Mouse (Mus musculus) left cerebral cortex, postnatal 25 days (tissue): Measurements from ENCODE around the gene Dtwd1. TPM values are rescaled to one million over a fixed set of nuclear protein-coding genes. Genes with fewer than 3 reads are reported as not detected.
"Not testable (repeated sequence)": the region's sequence is repeated elsewhere in the genome, so short reads cannot be mapped to it uniquely, and the experiment has no call there.

ENCODE experiments used
- DNase-seq, 2 experiments: peaks; one replicate each; pipeline ENCODE4 v3.0.0; 2022; ENCODE audit warnings: low spot score in 2 of 2, mixed read lengths in 1 of 2
- intact Hi-C: fragments of 180-260 bp; cut with DNase I; formaldehyde crosslinking; loops from one replicate; pipeline ENCODE4 v1.15.1; 2025
- total RNA-seq, 2 experiments: library from RNA; stranded (reverse); gene quantifications; 2 replicates each; pipeline ENCODE4 v1.2.3; 2021

The Dtwd1 gene
- total RNA-seq = 10 to 100 TPM; 11.1 to 11.2 TPM

DNA sequence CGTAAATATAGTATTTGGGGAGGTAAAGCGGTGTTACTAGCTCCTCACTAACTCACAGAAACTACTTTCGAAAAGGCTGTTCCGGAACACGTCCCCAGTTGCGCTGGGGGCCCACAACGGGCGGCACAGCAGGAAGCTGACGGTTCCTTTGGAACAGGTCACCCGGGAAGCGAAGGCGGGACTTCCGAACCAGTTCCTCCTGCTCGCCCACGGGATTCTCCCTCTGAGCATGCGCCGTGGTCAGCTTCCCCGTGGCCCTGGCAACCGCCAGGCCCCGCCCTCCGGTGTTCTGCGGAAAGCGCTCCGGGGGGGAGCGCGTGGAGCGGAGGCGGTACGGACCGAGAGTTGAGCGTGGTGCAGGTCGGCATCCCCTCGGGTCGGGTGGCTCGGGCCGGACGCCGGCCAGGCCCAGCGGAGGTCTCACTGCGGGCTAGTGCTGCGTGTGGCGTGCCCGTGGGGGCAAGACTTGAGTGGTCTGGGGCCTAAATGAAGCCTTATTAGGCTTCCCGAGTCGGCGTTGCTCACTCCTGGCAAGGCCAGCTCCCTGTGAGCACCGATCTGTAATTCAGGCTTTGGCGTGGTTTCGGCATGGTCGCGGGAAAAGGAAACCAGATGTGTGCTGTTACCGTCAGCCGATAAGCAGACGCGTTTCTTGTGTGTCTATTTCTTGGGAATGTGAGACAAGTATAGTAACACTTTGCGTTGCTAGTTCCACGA lies at the start of gene Dtwd1, which contains the start of gene Fam227b:
TSS of gene Dtwd1 (plus strand) at position 287 of the 717 bp plus-strand sequence.
TSS of gene Fam227b (minus strand) at position 150 of the 717 bp plus-strand sequence.
- DNase-seq = peak; percentile 97 to 99
- intact Hi-C loops = loop anchor here (5.0 to 10.0 kb wide), 3 partner anchors 210 to 367 kb away; partner anchors contain the start of genes Cops2, Galk2 and Secisbp2l

GRCm38 (mm10) chr2:126147723-126148122 lies 4.2 kb upstream of the Dtwd1 start:
- DNase-seq = no peak
- intact Hi-C loops = no loop called here

GRCm38 (mm10) chr2:126165277-126166018 lies 13.5 kb downstream of the Dtwd1 start:
- intact Hi-C loops = no loop called here
- no peak for DNase-seq

DNA sequence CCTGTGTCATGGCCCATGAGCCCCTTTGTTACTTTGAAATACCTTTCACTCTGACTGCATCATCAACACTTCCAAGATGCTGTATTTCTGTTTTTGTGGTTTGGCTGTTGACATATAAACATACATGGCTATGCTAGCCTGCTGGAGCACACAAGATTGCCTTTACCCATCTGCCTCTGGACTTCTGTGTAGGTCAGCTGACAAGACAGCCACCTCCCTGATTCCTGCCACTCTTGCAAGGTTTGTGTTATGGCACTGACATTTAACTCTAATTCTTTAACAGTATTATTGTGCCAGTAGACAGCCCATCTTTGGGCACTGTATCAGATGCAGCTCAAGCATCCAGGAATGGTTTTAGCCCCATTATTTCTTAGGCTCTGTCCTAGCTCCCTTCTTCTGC lies 14.4 kb downstream of the Dtwd1 start:
- intact Hi-C loops = no loop called here
- DNase-seq = no peak

DNA sequence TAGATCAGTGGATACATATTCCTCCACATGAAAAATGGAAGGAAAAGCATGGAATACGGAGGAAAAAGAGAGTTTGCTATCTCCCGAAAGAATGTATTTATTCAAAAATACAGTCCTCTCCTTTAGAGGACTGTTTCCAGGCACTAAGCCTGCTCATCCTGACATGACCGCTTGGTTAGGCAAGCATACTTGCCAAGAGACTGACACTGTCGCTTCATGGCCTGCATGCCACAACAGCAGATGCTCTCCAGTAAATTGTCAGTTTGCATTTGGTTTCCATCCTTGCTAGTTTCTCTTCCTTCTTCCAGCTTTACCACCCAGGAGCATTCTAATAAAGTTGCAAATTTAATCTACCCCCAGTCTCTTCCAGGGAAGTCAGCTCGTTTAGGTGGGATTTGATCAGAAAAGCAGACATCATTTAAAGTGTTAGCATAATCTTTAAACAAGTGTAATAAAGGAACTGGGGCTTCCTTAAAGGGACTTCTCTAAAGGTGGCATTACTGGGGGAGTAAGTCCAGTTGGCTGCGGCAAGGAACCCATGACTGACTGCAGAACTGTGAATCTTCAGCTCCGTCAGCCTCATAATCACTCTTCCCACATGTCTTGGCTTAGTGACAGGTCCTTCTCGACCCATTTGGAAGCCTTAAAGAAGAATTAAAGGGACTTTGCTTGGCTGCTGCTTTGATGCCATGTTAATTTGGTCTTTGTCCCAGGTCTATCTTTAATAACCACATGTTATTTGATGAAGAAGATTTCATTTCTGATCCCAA lies 15.1 kb downstream of the Dtwd1 start:
- DNase-seq = peak in 1 of 2 experiments; percentile 36
- intact Hi-C loops = no loop called here

DNA sequence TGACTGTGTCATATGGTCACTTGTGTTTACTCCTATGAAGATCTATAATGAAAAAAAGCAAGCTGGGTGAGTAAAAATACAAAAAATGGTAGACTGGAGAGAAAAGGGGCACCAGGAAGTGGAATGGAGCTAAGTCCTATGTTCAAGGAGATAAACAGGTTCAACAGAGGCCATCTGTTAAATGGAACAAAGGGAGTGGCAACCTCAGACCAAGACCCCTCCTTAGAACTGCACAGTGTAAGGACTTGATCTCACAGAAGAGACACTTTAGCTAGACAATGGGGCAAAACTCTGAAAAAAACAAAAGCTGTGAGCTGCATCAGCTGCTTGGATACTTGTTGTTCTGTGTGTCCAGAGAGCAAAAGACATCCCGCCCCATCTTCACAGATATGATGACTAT lies 19.5 kb downstream of the Dtwd1 start:
- intact Hi-C loops = no loop called here
- DNase-seq = no peak

DNA sequence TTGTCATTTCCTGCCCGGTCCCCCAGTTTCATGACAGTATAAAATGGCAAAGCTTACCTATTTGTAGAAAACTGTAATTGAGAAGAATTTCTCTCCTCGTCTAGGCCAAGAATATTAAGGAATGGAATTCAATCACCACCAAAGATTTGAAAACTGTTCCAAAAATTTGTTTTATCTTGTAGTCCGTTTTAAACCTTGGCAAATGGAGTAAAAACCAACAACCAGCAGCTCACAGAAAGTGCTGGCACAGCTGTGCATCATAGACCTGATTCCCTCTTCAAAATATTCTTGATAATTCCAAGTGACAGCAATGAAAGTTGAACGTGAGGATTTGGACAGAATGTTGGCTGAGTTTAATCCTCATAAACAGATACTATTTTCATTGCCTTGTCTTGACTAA lies 39.4 kb downstream of the Dtwd1 start:
- no peak for DNase-seq
- intact Hi-C loops = no loop called here

DNA sequence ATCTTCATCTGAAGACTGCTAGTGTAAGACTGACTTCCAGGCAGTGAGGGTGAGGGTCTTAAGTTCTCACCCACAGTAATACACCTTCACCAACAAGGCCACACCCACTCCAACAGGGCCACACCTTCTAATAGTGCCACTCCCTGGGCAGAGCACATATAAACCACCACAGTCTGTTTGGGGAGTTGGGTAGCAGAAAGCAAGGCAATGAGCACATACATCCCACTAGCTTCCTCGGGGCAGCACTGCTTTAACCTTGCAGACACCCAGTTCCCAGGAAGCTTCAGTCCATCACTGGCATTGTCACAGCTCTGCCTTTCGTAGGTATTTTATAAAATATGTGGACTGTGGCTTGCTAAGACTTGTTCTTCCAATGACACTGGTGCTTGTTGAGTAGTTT lies 40.2 kb downstream of the Dtwd1 start:
- no peak for DNase-seq
- intact Hi-C loops = no loop called here

GRCm38 (mm10) chr2:126195631-126196356 lies 43.9 kb downstream of the Dtwd1 start:
- DNase-seq = no peak
- intact Hi-C loops = no loop called here

GRCm38 (mm10) chr2:126198971-126199370 lies 47.0 kb downstream of the Dtwd1 start:
- intact Hi-C loops = no loop called here
- no peak for DNase-seq

DNA sequence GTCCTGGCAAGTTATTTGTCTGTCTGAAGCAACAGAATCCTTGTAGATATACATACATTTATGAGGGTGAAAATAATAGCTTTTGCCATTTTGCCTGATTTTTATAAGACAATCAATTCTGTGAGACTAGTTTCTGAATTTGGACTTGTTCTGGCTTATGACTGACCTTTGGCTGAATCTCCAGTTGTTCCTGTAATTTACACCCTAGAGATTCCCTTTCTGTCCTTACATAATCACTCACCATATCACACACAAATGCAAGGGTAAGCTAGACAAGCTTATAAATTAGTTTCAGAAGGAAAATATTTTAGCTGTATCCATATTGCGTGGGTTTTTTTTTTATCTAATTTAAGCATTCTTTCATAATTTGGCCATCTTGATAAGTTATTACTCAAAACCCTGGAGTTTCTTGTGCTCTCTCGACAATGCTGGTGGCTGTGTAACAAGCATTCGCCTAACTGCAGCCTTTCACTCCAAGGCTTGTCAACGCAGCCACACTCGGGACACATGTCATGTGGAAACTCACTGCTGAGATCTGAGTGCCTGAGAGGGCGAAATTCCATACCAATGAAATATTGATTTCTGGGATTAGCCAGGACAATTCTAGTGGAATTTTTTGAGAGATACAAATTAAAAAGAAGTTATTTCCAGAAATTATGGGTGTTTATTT lies 59.2 kb downstream of the Dtwd1 start:
- intact Hi-C loops = no loop called here

DNA sequence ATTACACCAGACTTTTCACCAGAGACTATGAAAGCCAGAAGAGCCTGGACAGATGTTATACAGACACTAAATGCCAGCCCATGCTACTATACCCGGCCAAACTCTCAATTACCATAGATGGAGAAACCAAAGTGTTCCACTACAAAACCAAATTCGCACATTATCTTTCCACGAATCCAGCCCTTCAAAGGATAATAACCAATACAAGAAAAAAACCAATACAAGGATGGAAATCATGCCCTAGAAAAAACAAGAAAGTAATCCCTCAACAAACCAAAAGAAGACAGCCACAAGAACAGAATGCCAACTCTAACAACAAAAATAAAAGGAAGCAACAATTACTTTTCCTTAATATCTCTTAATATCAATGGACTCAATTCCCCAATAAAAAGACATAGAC lies 62.9 kb downstream of the Dtwd1 start, which contains the start of gene Gm17555:
TSS of gene Gm17555 (plus strand) at position 301 of the 400 bp plus-strand sequence.
- DNase-seq, intact Hi-C loops: not testable (repeated sequence)

More for the DNA sequence above, 59.2 kb downstream of the Dtwd1 start:
- no peak for DNase-seq

Other genes with a start within 250 kb of the Dtwd1 start
- gene Fgf7, start 117.5 kb upstream of the Dtwd1 start, total RNA-seq = not detected
- gene Fam227b, start 137 bp upstream of the Dtwd1 start, total RNA-seq = not detected
- gene Gm17555, start 63.0 kb downstream of the Dtwd1 start, total RNA-seq = not detected